Mouse (Mus musculus): ENCODE data around the gene Tm4sf19. TPM values are rescaled to one million over a fixed set of nuclear protein-coding genes. Genes with fewer than 3 reads are reported as not detected.

The Tm4sf19 gene
- total and polyA plus RNA-seq, 2 experiments, result not detected

DNA sequence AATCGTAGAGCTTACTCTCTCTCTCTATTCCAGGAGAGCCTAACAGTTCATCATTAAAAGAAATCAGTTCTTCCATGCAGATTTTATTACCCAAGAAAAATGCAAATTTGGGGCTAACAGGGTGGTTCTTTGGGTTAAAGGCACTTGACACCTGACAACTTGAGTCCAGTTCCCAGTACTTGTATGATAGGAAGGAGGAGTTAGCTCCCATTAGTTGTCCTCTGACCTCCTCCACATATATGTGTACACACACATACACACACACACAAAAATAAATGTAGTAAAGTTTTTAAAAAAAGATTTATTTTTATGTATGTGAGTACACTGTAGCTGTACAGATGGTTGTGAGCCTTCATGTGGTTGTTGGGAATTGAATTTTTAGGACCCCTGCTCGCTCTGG, 49.8 kb downstream of the Tm4sf19 start:
- 96% methylated on average over 2 of the region's 2 CpGs for WGBS
- TF ChIP-seq CTCF (IDR thresholded peaks at IDR 0.05; ENCODE audit: low read depth, low read length), result no peak
- no peak for TF ChIP-seq POLR2A (IDR thresholded peaks at IDR 0.05; ENCODE audit: extremely low read depth, insufficient read depth, low read length)
- Histone ChIP-seq H3K4me3 (ENCODE audit: insufficient read depth, low read depth, low read length) (no peak overlapping the region), H3K27ac (replicated peaks; ENCODE audit: insufficient read depth, low read depth, low read length) (no peak overlapping the region), H3K27me3 (ENCODE audit: control insufficient read depth, insufficient read depth, low read length) (no peaks in the 10 kb centered on the region), H3K36me3 (ENCODE audit: control insufficient read depth, insufficient read depth, low read length) (peaks cover 5% of the 10 kb centered on the region), H3K4me1 (ENCODE audit: control insufficient read depth, insufficient read depth, low read length) (peaks cover 9% of the 10 kb centered on the region), H3K79me2 (ENCODE audit: control insufficient read depth, insufficient read depth, low read length) (peaks cover 22% of the 10 kb centered on the region), H3K9ac (ENCODE audit: low read depth, low read length) (no peak overlapping the region)
- no peak for DNase-seq (ENCODE audit: extremely low read depth, low read depth, low spot score)

DNA sequence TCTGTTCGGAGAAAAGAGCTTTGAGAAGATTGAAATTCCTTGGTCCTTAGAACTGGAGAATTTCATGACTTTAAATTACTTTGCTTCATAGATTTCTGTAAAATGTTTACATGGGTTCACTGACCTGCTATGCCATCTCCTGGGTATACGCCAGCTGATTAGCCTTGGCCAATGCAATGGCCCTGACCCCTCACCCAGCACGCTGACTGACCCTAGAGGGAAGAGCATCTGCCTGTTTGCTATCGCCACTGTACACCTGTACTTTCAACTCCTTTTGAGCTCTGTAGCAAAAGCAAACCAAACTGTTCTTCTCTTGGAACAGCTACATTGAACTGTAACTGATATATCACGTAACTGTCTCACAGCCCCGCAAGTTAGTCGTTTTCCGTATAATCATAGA, 52.8 kb downstream of the Tm4sf19 start:
- H3K36me3 ChIP-seq (ENCODE audit: control insufficient read depth, insufficient read depth, low read length), result peaks cover 13% of the 10 kb centered on the region
- H3K79me2 ChIP-seq (ENCODE audit: control insufficient read depth, insufficient read depth, low read length), result peaks cover 7% of the 10 kb centered on the region; the same call in 1 of the 2 replicates
- DNase-seq (ENCODE audit: extremely low read depth, low read depth, low spot score), result peak; percentile 88
- H3K9ac ChIP-seq (ENCODE audit: low read depth, low read length), result no peak overlapping the region
- H3K27ac ChIP-seq (replicated peaks; ENCODE audit: insufficient read depth, low read depth, low read length), result peak overlapping the region; percentile 68
- no peak for TF ChIP-seq CTCF (IDR thresholded peaks at IDR 0.05; ENCODE audit: low read depth, low read length)
- no peak for TF ChIP-seq POLR2A (IDR thresholded peaks at IDR 0.05; ENCODE audit: extremely low read depth, insufficient read depth, low read length)
- no peaks in the 10 kb centered on the region for H3K27me3 ChIP-seq (ENCODE audit: control insufficient read depth, insufficient read depth, low read length)
- no peak overlapping the region for H3K4me3 ChIP-seq (ENCODE audit: insufficient read depth, low read depth, low read length)
- 28% methylated on average over 8 of the region's 8 CpGs for WGBS
- H3K4me1 ChIP-seq (ENCODE audit: control insufficient read depth, insufficient read depth, low read length), result peaks cover 16% of the 10 kb centered on the region

DNA sequence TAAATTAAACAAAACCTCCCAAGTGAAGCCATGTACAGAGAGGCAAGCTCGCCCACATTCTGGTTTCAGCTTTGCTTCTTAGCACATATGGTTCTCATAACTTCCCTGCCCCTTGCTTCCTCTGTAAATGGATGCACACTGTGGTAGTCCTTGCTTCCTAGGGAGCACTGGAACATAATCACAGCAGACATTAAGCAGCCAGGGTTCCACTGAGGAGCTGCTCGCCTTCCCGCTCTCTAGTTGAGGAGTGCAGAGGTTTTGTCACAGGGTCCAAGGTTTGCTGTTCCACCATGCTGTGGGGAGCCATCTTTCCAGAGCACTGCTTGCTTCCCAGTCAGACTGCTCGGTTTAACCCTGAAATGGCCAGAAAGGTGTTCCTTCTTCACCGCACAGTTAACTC, 54.3 kb downstream of the Tm4sf19 start:
- no peak for TF ChIP-seq POLR2A (IDR thresholded peaks at IDR 0.05; ENCODE audit: extremely low read depth, insufficient read depth, low read length)
- no peak for TF ChIP-seq CTCF (IDR thresholded peaks at IDR 0.05; ENCODE audit: low read depth, low read length)
- Histone ChIP-seq H3K27me3 (ENCODE audit: control insufficient read depth, insufficient read depth, low read length) (no peaks in the 10 kb centered on the region), H3K9ac (ENCODE audit: low read depth, low read length) (no peak overlapping the region), H3K79me2 (ENCODE audit: control insufficient read depth, insufficient read depth, low read length) (0 out of 2 replicates have a peak, but pooled peaks cover 3% of the 10 kb centered on the region), H3K4me1 (ENCODE audit: control insufficient read depth, insufficient read depth, low read length) (peaks cover 16% of the 10 kb centered on the region), H3K4me3 (ENCODE audit: insufficient read depth, low read depth, low read length) (no peak overlapping the region), H3K27ac (replicated peaks; ENCODE audit: insufficient read depth, low read depth, low read length) (no peak overlapping the region), H3K36me3 (ENCODE audit: control insufficient read depth, insufficient read depth, low read length) (peaks cover 17% of the 10 kb centered on the region)
- WGBS, result 94% methylated on average over 5 of the region's 5 CpGs
- DNase-seq (ENCODE audit: extremely low read depth, low read depth, low spot score), result no peak

DNA sequence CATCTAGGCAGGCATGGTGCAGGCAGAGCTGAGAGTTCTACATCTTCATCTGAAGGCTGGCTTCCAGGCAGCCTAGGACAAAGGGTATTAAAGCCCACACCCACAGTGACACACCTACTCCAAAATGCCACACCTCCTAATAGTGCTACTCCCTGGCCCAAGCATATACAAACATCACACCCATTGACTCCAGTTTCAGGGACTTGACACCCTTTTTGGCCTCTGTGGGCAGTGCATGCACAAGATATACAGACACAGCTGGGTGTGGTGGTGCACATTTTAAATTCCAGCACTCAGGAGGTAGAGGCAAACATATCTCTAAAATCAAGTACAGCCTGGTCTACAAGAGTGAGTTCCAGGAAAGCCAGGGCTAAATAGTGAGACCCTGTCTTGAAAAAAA, 55.8 kb downstream of the Tm4sf19 start:
- no peak overlapping the region for H3K4me3 ChIP-seq (ENCODE audit: insufficient read depth, low read depth, low read length)
- no peak for DNase-seq (ENCODE audit: extremely low read depth, low read depth, low spot score)
- H3K27me3 ChIP-seq (ENCODE audit: control insufficient read depth, insufficient read depth, low read length), result no peaks in the 10 kb centered on the region
- peaks cover 17% of the 10 kb centered on the region for H3K36me3 ChIP-seq (ENCODE audit: control insufficient read depth, insufficient read depth, low read length)
- H3K9ac ChIP-seq (ENCODE audit: low read depth, low read length), result no peak overlapping the region
- H3K27ac ChIP-seq (replicated peaks; ENCODE audit: insufficient read depth, low read depth, low read length), result no peak overlapping the region
- peaks cover 16% of the 10 kb centered on the region for H3K4me1 ChIP-seq (ENCODE audit: control insufficient read depth, insufficient read depth, low read length)
- TF ChIP-seq CTCF (IDR thresholded peaks at IDR 0.05; ENCODE audit: low read depth, low read length) (no peak), POLR2A (IDR thresholded peaks at IDR 0.05; ENCODE audit: extremely low read depth, insufficient read depth, low read length) (no peak)
- H3K79me2 ChIP-seq (ENCODE audit: control insufficient read depth, insufficient read depth, low read length), result 0 out of 2 replicates have a peak, but pooled peaks cover 3% of the 10 kb centered on the region

DNA sequence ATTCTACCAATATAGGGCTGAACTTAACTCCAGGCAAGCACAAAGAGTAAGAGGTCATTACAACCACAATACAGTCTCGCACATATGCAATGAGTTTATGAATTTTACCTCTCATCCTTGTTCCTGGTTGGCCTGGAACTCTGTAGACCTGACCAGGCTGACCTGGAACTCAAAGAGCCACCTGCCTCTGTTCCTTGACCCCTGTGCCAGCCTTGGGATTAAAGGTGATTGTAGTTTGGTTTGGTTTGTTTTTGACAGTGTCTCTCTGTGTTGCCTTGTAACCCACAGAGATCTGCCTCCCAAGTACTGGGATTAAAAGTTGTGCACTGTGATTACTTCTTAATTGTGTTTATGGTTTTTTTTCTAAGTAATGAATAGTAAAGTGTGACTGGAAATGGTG, 56.5 kb downstream of the Tm4sf19 start:
- WGBS, result 76% methylated on average over 1 of the region's 1 CpGs
- Histone ChIP-seq H3K4me1 (ENCODE audit: control insufficient read depth, insufficient read depth, low read length) (peaks cover 15% of the 10 kb centered on the region), H3K4me3 (ENCODE audit: insufficient read depth, low read depth, low read length) (no peak overlapping the region), H3K27me3 (ENCODE audit: control insufficient read depth, insufficient read depth, low read length) (no peaks in the 10 kb centered on the region), H3K9ac (ENCODE audit: low read depth, low read length) (no peak overlapping the region), H3K79me2 (ENCODE audit: control insufficient read depth, insufficient read depth, low read length) (0 out of 2 replicates have a peak, but pooled peaks cover 3% of the 10 kb centered on the region), H3K27ac (replicated peaks; ENCODE audit: insufficient read depth, low read depth, low read length) (no peak overlapping the region), H3K36me3 (ENCODE audit: control insufficient read depth, insufficient read depth, low read length) (peaks cover 19% of the 10 kb centered on the region)
- TF ChIP-seq CTCF (IDR thresholded peaks at IDR 0.05; ENCODE audit: low read depth, low read length) (no peak), POLR2A (IDR thresholded peaks at IDR 0.05; ENCODE audit: extremely low read depth, insufficient read depth, low read length) (no peak)
- peak; percentile 64 for DNase-seq (ENCODE audit: extremely low read depth, low read depth, low spot score)

Other genes starting within 250 kb of the Tm4sf19 start
- 4.1 and 5.3 TPM in 2 replicates for gene Nrros, start 234.9 kb upstream of the Tm4sf19 start, total RNA-seq (2014; rRNA removed)
- gene Nrros, start 234.9 kb upstream of the Tm4sf19 start, polyA plus RNA-seq (2012; rRNA removed), result 3.1 and 5.9 TPM in 2 replicates
- gene Bex6, start 220.7 kb upstream of the Tm4sf19 start, total RNA-seq (2014; rRNA removed), result not detected in 2 replicates
- not detected in 2 replicates for gene Bex6, start 220.7 kb upstream of the Tm4sf19 start, polyA plus RNA-seq (2012; rRNA removed)
- gene Fbxo45, start 153.3 kb upstream of the Tm4sf19 start, total RNA-seq (2014; rRNA removed), result 4.4 and 4.5 TPM in 2 replicates
- 1.8 and 2.1 TPM in 2 replicates for gene Fbxo45, start 153.3 kb upstream of the Tm4sf19 start, polyA plus RNA-seq (2012; rRNA removed)
- 11.3 and 14.6 TPM in 2 replicates for gene Wdr53, start 153.3 kb upstream of the Tm4sf19 start, total RNA-seq (2014; rRNA removed)
- gene Wdr53, start 153.3 kb upstream of the Tm4sf19 start, polyA plus RNA-seq (2012; rRNA removed), result 3.7 and 4.1 TPM in 2 replicates
- gene Smco1, start 129.0 kb upstream of the Tm4sf19 start, total RNA-seq (2014; rRNA removed), result not detected in 2 replicates
- not detected in 2 replicates for gene Smco1, start 129.0 kb upstream of the Tm4sf19 start, polyA plus RNA-seq (2012; rRNA removed)
- gene Rnf168, start 123.0 kb upstream of the Tm4sf19 start, total RNA-seq (2014; rRNA removed), result 6.2 and 7.3 TPM in 2 replicates
- 5.1 and 6.2 TPM in 2 replicates for gene Rnf168, start 123.0 kb upstream of the Tm4sf19 start, polyA plus RNA-seq (2012; rRNA removed)
- gene Ubxn7, start 68.2 kb upstream of the Tm4sf19 start, total RNA-seq (2014; rRNA removed), result 29.7 and 36.8 TPM in 2 replicates
- 1.9 and 2.1 TPM in 2 replicates for gene Ubxn7, start 68.2 kb upstream of the Tm4sf19 start, polyA plus RNA-seq (2012; rRNA removed)
- 1.4 and 2.2 TPM in 2 replicates for gene Tctex1d2, start 19.2 kb downstream of the Tm4sf19 start, total RNA-seq (2014; rRNA removed)
- 1.7 and 2.1 TPM in 2 replicates for gene Tctex1d2, start 19.2 kb downstream of the Tm4sf19 start, polyA plus RNA-seq (2012; rRNA removed)
- 56.1 and 56.6 TPM in 2 replicates for gene Pcyt1a, start 30.4 kb downstream of the Tm4sf19 start, total RNA-seq (2014; rRNA removed)
- gene Pcyt1a, start 30.4 kb downstream of the Tm4sf19 start, polyA plus RNA-seq (2012; rRNA removed), result 28.6 and 39.1 TPM in 2 replicates
- gene Slc51a, start 87.4 kb downstream of the Tm4sf19 start, total RNA-seq (2014; rRNA removed), result not detected in 2 replicates
- 0.06 TPM in 1 of 2 replicates, not detected in the other for gene Slc51a, start 87.4 kb downstream of the Tm4sf19 start, polyA plus RNA-seq (2012; rRNA removed)
- gene Zdhhc19, start 95.8 kb downstream of the Tm4sf19 start, total RNA-seq (2014; rRNA removed), result not detected in 2 replicates
- gene Zdhhc19, start 95.8 kb downstream of the Tm4sf19 start, polyA plus RNA-seq (2012; rRNA removed), result not detected in 2 replicates
- 16.0 and 36.5 TPM in 2 replicates for gene Tfrc, start 208.4 kb downstream of the Tm4sf19 start, total RNA-seq (2014; rRNA removed)
- 3.9 and 4.4 TPM in 2 replicates for gene Tfrc, start 208.4 kb downstream of the Tm4sf19 start, polyA plus RNA-seq (2012; rRNA removed)
- 1.9 and 4.9 TPM in 2 replicates for gene Tnk2, start 243.4 kb downstream of the Tm4sf19 start, total RNA-seq (2014; rRNA removed)
- 33.4 and 35.7 TPM in 2 replicates for gene Tnk2, start 243.4 kb downstream of the Tm4sf19 start, polyA plus RNA-seq (2012; rRNA removed)